Mouse (Mus musculus): ENCODE results near the gene H2-DMb1.
"Not testable (repeated sequence)": the region's sequence is repeated elsewhere in the genome, so short reads cannot be mapped to it uniquely, and the experiment has no call there.

Gene H2-DMb1

GRCm38 (mm10) chr17:34123111-34123510, 29.8 kb upstream of the H2-DMb1 start:
- DNase-seq (ENCODE audit: low read depth): no peak

DNA sequence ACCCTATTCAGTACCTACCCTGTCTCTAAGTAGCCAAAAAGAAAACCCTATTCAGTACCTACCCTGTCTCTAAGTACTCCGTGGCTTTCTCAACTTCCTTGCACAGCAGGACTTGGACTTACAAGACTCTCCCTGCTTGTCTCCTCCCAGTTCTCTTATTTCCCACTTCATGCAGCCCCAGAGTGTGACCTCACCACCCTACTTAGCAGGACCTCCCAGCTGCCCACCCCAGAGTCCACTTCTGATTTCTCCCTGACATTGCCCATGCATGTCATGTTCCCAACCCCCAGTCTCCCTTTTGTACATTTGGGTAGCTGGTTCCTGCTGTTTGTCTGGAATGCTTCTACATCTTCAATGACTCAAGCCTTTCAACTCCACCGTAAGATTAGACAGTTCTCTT, 29.4 kb upstream of the H2-DMb1 start:
- DNase-seq (ENCODE audit: low read depth): peak; percentile 68

DNA sequence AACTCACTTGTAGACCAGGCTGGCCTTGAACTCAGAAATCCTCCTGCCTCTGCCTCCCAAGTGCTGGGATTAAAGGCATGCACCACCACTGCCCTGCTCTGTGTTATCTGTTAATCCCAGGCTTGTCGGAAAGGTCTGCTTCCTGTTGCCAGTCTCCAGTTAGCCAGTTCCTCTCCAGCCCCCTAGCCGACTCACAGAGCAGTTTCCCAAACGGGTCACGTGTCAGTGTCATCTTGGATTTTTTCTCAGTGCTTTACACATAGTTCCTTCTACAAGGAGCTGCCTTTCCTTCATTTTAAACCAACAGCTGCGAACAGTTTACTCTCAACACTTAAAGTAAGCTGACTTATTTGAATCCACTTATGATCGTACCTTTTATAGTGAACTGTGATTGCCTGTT, 28.2 kb upstream of the H2-DMb1 start:
- no peak for DNase-seq (ENCODE audit: low read depth)

GRCm38 (mm10) chr17:34126826-34127420, 25.9 kb upstream of the H2-DMb1 start:
- no peak for DNase-seq (ENCODE audit: low read depth)

- no peak for DNase-seq (ENCODE audit: low read depth)
Measured at GRCm38 (mm10) chr17:34127475-34127874, 25.4 kb upstream of the H2-DMb1 start.

DNA sequence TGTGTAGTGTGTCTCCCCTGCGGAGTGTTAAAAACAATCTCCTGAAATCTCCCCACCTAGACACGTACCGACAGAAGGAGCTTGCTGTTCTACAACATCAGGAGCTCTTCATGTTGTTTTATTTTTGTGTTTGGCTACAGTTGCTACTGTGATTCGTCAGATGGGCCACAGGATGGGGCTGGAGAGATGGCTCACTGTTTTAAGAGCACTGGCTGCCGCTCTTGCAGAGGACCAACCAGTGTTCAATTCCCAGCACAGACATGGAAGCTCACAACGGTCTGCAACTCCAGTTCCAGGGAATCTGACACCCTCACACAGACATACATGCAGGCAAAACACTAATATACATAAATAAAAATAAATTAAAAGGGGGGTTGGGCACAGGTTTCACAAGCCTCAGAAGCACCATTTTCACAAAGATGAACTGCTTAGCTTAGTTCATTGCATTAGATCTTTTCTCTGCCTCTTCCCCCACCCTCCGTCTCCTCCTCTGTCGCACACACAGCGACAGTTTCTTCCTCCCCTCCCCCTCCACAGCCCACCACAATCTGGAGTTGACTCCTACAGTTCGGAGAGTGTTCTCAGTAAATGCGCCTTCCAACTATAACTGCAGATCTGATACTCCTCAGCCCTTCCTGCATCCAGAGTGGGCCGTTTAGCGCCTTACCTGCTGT, 24.5 kb upstream of the H2-DMb1 start:
- DNase-seq (ENCODE audit: low read depth): no peak

GRCm38 (mm10) chr17:34128944-34129791, 23.7 kb upstream of the H2-DMb1 start:
- DNase-seq (ENCODE audit: low read depth): no peak

DNA sequence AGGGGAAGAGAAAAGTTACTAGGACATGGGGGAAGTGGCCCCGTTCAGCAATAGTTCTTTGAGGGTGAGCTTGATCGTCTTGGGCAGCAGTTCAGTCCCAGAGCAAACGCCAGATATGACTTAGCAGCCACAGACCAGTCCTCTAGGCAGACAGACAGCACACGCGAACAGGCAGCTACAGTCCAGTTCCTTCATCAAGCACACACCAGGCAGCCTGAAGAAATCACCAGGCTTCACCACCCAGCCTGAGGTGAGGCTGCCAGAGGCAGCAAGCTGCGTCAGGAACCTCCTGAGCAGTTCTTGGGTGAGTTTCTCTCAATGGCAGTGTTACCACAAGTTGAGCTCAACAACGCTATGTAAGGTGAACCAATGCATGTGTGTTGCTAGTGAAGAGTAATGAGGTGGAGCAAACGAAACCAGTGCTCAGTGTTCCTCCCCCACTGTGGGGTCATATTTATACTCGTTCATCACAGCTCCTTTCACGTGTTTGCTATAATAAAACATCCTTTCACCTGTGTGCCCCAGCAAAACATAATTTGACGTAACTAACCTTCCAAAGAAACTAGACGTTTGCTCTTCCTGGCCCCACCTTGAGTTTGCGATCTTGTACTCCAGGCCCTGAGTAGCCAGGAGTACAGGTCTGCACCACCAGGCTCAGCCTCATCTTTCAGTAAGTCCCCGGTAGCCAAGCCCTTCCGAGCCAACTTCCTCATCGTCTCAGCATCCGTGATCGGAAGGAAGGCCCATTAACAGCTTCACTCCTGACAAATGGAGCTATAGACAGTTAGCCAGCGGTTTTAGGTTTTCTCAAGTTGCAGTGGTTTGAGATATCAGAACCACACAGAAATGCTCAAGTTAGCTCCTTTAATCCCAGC, 22.6 kb upstream of the H2-DMb1 start:
- DNase-seq (ENCODE audit: low read depth): no peak

DNA sequence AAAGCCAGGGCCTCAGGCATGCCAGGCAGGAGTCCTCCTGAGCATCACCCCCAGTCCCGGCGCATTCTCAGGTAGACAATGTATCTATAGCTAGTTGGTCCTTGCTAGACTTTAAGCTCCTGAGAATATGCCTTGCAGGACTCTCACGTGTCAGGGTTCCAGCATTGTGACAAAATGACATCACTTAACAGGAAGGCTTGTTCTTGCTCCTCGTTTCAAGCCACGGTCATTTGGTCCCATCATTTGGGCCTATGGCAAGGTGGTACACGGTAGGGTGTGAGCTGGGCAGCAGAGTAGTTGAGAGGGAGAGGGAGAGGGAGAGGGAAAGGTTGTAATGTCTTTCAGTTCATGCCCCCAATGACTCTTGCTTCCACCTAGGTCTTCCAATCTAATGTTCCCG, 21.0 kb upstream of the H2-DMb1 start:
- no peak for DNase-seq (ENCODE audit: low read depth)

GRCm38 (mm10) chr17:34133289-34133688, 19.6 kb upstream of the H2-DMb1 start:
- DNase-seq (ENCODE audit: low read depth): peak; percentile 59

- no peak for DNase-seq (ENCODE audit: low read depth)
Measured at GRCm38 (mm10) chr17:34134451-34134850, 18.4 kb upstream of the H2-DMb1 start.

DNA sequence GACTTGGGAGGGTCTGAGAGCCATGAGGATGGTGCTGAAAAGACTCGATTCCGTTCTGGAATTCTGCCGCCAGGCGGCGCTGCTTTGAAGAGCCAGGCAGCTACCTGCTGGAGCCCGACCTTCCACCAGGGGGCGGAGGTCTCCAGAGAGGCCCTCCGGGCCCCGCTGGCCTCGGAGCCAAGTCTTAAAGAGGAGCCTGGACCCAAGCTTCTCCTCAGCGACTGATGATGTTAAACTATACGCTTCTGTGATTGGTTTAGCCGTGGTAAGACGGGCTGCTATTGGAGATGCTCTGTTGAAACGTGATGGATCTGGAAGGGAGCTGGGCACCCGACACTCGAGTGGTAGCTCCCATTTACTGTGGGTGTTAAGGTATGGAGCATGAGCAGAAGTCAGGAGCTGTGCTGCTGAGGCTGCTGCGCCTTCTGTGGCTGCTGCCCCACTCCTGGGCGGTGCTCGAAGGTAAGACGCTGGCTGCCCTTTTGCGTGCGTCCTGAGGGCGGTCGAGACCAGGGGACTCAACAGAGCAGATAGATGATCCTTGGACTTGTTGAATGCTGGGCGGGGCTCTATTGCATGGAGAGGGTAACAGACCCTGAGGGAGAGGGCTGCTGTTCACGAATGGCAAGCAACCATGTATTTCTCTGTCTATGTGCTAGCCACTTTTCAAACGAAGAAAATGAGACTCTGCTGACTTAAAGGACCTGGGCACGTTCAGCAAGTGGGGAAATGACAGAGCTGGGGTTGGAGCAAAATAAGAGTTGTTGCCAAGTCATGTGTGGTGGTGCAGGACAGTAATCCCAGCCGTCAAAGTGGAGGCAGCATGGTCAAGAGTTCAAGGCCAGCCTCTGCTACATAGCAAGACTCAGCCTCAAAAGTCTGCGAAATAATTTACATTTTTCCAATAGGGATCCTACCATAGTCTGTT, 17.3 kb upstream of the H2-DMb1 start:
- DNase-seq (ENCODE audit: low read depth): peak; percentile 100

DNA sequence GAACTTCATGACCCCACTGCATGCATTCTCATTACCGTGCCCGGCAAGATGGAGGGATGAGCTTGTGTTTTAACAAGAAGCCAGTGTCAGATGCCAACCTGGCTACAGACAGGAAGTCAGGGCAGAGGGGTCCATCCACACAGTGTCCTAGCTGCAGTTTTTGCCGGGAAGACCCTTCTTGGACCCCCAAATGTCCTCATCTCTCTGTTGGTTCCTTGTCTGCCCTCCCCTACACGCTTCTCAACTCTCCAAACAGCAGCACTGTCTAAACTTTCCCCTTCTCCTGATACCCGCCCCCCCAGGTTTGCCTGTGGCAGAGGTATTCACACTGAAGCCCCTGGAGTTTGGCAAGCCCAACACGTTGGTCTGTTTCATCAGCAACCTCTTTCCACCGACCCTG, 15.3 kb upstream of the H2-DMb1 start:
- no peak for DNase-seq (ENCODE audit: low read depth)

DNA sequence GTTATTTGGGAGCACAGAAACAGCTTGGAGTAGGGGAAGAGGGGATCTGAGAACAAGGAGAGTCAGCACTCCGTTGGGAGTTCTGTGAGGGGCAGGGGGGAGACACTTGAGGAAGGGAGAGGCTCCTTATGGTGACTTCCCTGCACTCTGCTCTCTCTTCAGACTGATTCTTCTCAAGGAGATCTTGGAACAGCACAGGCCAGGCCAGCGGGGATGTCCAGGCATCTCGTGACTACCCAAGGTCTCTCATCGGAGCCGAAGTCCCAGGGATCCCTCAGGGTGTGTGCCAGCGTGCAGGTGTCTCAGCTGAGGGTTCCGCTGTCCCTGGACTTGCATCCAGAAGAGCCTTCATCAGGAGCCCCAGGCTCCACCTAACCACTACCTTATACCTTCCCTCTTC, 14.2 kb upstream of the H2-DMb1 start:
- DNase-seq (ENCODE audit: low read depth): no peak

GRCm38 (mm10) chr17:34139416-34139815, 13.5 kb upstream of the H2-DMb1 start:
- peak; percentile 42 for DNase-seq (ENCODE audit: low read depth)

- DNase-seq (ENCODE audit: low read depth): no peak
Measured at GRCm38 (mm10) chr17:34140240-34140639, 12.6 kb upstream of the H2-DMb1 start.

GRCm38 (mm10) chr17:34141448-34141847, 11.4 kb upstream of the H2-DMb1 start:
- no peak for DNase-seq (ENCODE audit: low read depth)

GRCm38 (mm10) chr17:34142456-34143010, 10.3 kb upstream of the H2-DMb1 start:
- no peak for DNase-seq (ENCODE audit: low read depth)

- DNase-seq (ENCODE audit: low read depth): no peak
Measured at GRCm38 (mm10) chr17:34143033-34143432, 9.8 kb upstream of the H2-DMb1 start, which contains the start of gene H2-DMb2. H2-DMb2 (plus strand) TSS chr17:34143307.

GRCm38 (mm10) chr17:34143461-34143860, 9.4 kb upstream of the H2-DMb1 start:
- DNase-seq (ENCODE audit: low read depth): no peak

- not testable (repeated sequence) for DNase-seq (ENCODE audit: low read depth)
Measured at GRCm38 (mm10) chr17:34144221-34144620, 8.7 kb upstream of the H2-DMb1 start.

Data from NIH3T3 (cell line).